ENCODE assay signal across 9 mouse cellular contexts in the genomic region with DNA sequence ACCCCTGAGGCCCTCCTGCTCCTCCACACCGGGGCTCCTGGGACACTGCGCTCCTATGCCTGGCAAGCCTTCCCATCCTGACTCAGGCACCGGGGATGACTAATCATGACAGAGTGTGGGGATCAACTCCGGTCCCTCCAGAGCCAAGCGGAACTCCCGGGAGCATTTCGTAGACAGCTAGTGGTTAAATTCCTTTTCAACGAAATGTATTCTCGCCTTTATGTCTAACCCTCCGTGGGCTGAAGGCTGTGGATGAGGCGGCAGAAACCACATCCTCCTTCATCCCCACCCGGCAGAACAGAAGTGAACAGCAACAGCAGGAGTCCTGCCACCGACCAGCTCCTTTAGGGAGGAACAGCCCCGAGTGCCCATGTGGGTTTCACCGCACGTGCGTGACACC.
A peak's percentile ranks its signal among the peaks of the same experiment; 100 is the strongest.
DNase-seq lines count a peak whose midpoint lies in the region; ATAC-seq and TF ChIP-seq lines count a peak whose summit lies in the region.
"Had no signal": no experiment of that assay in that cellular context is flagged by ENCODE, and none has a peak within 500 bp of the region (broad histone marks: within the 10 kb centered on the region; RNA-seq: fewer than 3 reads in every experiment).

No protein-coding gene starts in this region.

- DNase-seq in frontal cortex, postnatal 10 days (ENCODE audit: low spot score in 2 of 2), result no peak
- peak; percentile 78 for DNase-seq in 3134 (ENCODE audit: extremely low read depth, insufficient read length, low spot score)
- peak; percentile 75 for DNase-seq in adrenal gland, postnatal 14 days
- DNase-seq in spleen, postnatal 4 days (ENCODE audit: low spot score in 2 of 2), result no peak
- no peak for DNase-seq in layer of hippocampus, adult 8-10 months (ENCODE audit: low spot score in 2 of 2)

- peak overlapping the region in 1 of 2 experiments; percentile 68; a peak in 1 of 4 replicates for H3K27ac ChIP-seq in heart, embryonic 14.5 days (replicated peaks in 1 of 2; ENCODE audit: control insufficient read depth in 1 of 2, insufficient read depth in 1 of 2, low read depth in 2 of 2, low read length in 2 of 2)
- no peak overlapping the region for H3K27ac ChIP-seq in intestine, postnatal 0 days (ENCODE audit: low read depth, low read length)

- peak; percentile 92 for ATAC-seq in frontal cortex, adult (ENCODE audit: low TSS enrichment)
- ATAC-seq in heart, embryonic 14.5 days (ENCODE audit: insufficient number of reproducible peaks, insufficient read depth, low FRiP score, low read depth), result no peak
- ATAC-seq in intestine, postnatal 0 days, result no peak
- ATAC-seq: lung, postnatal 0 days had no signal

- peaks cover 35 to 52% of the 10 kb centered on the region in 2 experiments for H3K4me1 ChIP-seq in heart, embryonic 14.5 days (ENCODE audit: control insufficient read depth in 2 of 2, insufficient read depth in 2 of 2, low read length in 2 of 2)
- H3K4me1 ChIP-seq in intestine, postnatal 0 days (replicated peaks; ENCODE audit: control insufficient read depth, insufficient read depth, low read length), result no peaks in the 10 kb centered on the region

- no peaks in the 10 kb centered on the region for H3K9me3 ChIP-seq in heart, embryonic 14.5 days (ENCODE audit: control insufficient read depth, low read length)
- H3K9me3 ChIP-seq in intestine, postnatal 0 days (ENCODE audit: control insufficient read depth), result no peaks in the 10 kb centered on the region

- 0 out of 2 replicates have a peak overlapping the region, but pooled peaks have one; percentile 30 for H3K9ac ChIP-seq in heart, embryonic 14.5 days (ENCODE audit: low read length)
- no peak overlapping the region for H3K9ac ChIP-seq in intestine, postnatal 0 days (ENCODE audit: low read depth, low read length)

- H3K36me3 ChIP-seq in heart, embryonic 14.5 days (ENCODE audit: control insufficient read depth, insufficient read depth, low read length), result no peaks in the 10 kb centered on the region
- no peaks in the 10 kb centered on the region for H3K36me3 ChIP-seq in intestine, postnatal 0 days (ENCODE audit: control insufficient read depth, insufficient read depth)

- peaks cover 4% of the 10 kb centered on the region for H3K27me3 ChIP-seq in heart, embryonic 14.5 days (ENCODE audit: control insufficient read depth, insufficient read depth, low read length)
- no peaks in the 10 kb centered on the region for H3K27me3 ChIP-seq in intestine, postnatal 0 days (replicated peaks; ENCODE audit: control insufficient read depth, insufficient read depth, low read length)

- TF ChIP-seq CTCF in intestine, postnatal 0 days (IDR thresholded peaks at IDR 0.05; ENCODE audit: low read depth), result no peak

- H3K4me2 ChIP-seq in heart, embryonic 14.5 days (ENCODE audit: low read length), result no peak overlapping the region
- no peak overlapping the region for H3K4me2 ChIP-seq in intestine, postnatal 0 days (replicated peaks; ENCODE audit: low read depth)

- no peak overlapping the region for H3K4me3 ChIP-seq in heart, embryonic 14.5 days (ENCODE audit: control insufficient read depth in 1 of 2, insufficient read depth in 1 of 2, low read depth in 1 of 2, low read length in 2 of 2)
- no peak overlapping the region for H3K4me3 ChIP-seq in intestine, postnatal 0 days (ENCODE audit: low read depth, low read length)

- 50% methylated on average over 17 of the region's 17 CpGs for WGBS in heart, embryonic 14.5 days
- WGBS in intestine, postnatal 0 days, result 65% methylated on average over 17 of the region's 17 CpGs

Comparison
In these comparisons a context has a peak if more than half of its experiments do, and no peak if none do; other contexts are left out.
1. DNase-seq: peak in 3134 (single experiment) and adrenal gland, postnatal 14 days (single experiment); none in frontal cortex, postnatal 10 days (0 of 2), spleen, postnatal 4 days (0 of 2) and layer of hippocampus, adult 8-10 months (0 of 2).